Mouse (Mus musculus): ENCODE measurements around the gene Plscr1. TPM values are rescaled to one million over a fixed set of nuclear protein-coding genes. Genes with fewer than 3 reads are reported as not detected.

Plscr1 gene
- polyA plus RNA-seq, 2 experiments, result 12.3 to 23.0 TPM

DNA sequence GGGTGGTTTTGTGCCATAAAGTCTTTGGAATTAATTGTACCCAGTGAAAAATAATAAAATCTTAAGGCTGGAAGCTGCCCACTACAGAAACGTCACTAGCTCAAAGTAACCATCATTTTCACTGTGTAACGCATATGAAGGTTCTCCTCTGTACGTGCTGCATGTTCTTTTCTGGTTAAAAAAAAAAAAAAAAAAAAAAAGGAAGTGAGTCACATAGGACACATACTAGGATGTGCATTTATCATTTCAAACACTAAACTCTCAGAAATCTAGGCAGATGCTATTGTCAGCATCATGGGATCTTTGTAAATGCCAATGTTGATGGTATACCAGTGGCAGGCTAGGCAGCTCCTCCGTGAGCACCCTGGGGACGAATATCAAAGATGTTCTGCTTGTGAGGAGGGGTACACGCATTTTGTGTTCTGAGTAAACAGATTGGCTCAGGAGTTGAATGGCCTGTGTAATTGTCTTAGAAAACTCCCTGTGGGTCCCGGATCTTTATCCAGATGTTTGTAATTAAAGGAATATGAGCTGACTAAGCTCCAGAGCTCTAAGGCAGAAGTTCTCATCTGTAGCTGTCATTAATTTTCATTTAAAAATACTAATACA is 33.1 kb downstream of the Plscr1 start:
- Histone ChIP-seq H3K4me3 (ENCODE audit: insufficient read depth in 1 of 2, low read depth in 2 of 2, low read length in 2 of 2) (no peak overlapping the region), H3K36me3 (replicated peaks; ENCODE audit: control insufficient read depth, insufficient read depth, low read depth) (no peaks in the 10 kb centered on the region), H3K4me1 (replicated peaks; ENCODE audit: control insufficient read depth in 2 of 2, insufficient read depth in 2 of 2, low read length in 1 of 2) (no peaks in the 10 kb centered on the region), H3K27ac (no peak overlapping the region), H3K27me3 (ENCODE audit: control insufficient read depth, insufficient read depth, low read length) (no peaks in the 10 kb centered on the region), H3K9me3 (ENCODE audit: control insufficient read depth, low read length) (no peaks in the 10 kb centered on the region), H3K9ac (replicated peaks) (no peak overlapping the region), H3K4me2 (ENCODE audit: low read depth) (no peak overlapping the region)
- ATAC-seq (ENCODE audit: insufficient read depth) (no peak), DNase-seq (ENCODE audit: low read depth in 3 of 3, low spot score in 3 of 3) (no peak)
- TF ChIP-seq EP300 (IDR thresholded peaks at IDR 0.05; ENCODE audit: low read depth) (no peak), CTCF (IDR thresholded peaks at IDR 0.05; ENCODE audit: low read depth) (no peak)
- 46% methylated on average over 7 of the region's 7 CpGs for WGBS (ENCODE audit: insufficient replicate concordance)

DNA sequence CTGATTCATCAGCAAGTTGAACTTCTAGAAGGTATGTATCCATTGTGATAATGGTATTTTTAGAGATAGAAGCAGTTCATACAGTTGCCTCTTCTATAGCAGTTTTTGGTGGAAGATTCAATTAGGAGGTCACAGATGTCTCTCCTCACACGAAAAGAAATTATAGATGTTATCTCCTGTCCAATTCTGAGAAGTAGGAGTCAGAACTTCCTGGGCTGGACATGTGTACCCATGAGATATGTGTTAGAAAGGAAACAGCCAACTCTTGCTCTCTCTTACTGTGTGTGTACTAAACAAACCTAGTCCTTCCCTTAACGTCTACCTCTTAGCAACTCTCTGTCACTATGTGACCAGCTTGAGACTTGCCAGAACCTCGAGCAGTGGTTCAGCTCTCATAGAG is 40.1 kb downstream of the Plscr1 start:
- no peak overlapping the region for H3K4me3 ChIP-seq (ENCODE audit: insufficient read depth in 1 of 2, low read depth in 2 of 2, low read length in 2 of 2)
- H3K9me3 ChIP-seq (ENCODE audit: control insufficient read depth, low read length), result no peaks in the 10 kb centered on the region
- 6% methylated on average over 3 of the region's 3 CpGs for WGBS (ENCODE audit: insufficient replicate concordance)
- DNase-seq (ENCODE audit: low read depth in 3 of 3, low spot score in 3 of 3) (no peak), ATAC-seq (ENCODE audit: insufficient read depth) (peak; percentile 67)
- H3K4me1 ChIP-seq (replicated peaks; ENCODE audit: control insufficient read depth in 2 of 2, insufficient read depth in 2 of 2, low read length in 1 of 2), result peaks cover 0 to 6% of the 10 kb centered on the region in 2 experiments; a peak in 2 of 4 replicates
- TF ChIP-seq CTCF (IDR thresholded peaks at IDR 0.05; ENCODE audit: low read depth), result no peak
- peak; percentile 34; the same call in 1 of the 2 replicates for TF ChIP-seq EP300 (IDR thresholded peaks at IDR 0.05; ENCODE audit: low read depth)
- H3K27ac ChIP-seq, result no peak overlapping the region
- H3K27me3 ChIP-seq (ENCODE audit: control insufficient read depth, insufficient read depth, low read length), result no peaks in the 10 kb centered on the region
- no peaks in the 10 kb centered on the region for H3K36me3 ChIP-seq (replicated peaks; ENCODE audit: control insufficient read depth, insufficient read depth, low read depth)
- H3K4me2 ChIP-seq (ENCODE audit: low read depth), result no peak overlapping the region
- H3K9ac ChIP-seq (replicated peaks), result no peak overlapping the region

DNA sequence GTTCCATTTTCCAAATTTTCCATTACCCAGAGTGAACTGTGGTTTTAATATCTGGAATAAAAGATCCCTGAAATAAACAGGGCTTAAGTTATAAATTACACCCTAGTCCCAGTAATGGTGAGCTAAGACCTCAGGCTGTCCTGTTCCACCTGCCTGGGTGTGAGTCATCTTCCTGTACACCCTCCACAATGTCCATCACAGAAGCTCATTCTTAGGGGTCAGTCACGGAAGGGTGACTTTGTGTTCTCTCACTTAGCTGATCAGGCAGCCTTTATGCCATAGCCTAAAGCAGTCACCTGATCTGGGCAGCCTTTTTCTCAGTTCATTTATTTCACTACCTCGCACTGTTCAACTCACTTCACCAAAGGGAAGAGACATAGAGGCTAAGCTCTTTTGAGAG is 42.6 kb downstream of the Plscr1 start:
- WGBS (ENCODE audit: insufficient replicate concordance), result 50% methylated on average over 2 of the region's 2 CpGs
- no peak for DNase-seq (ENCODE audit: low read depth in 3 of 3, low spot score in 3 of 3)
- peaks cover 0 to 6% of the 10 kb centered on the region in 2 experiments; a peak in 2 of 4 replicates for H3K4me1 ChIP-seq (replicated peaks; ENCODE audit: control insufficient read depth in 2 of 2, insufficient read depth in 2 of 2, low read length in 1 of 2)
- H3K36me3 ChIP-seq (replicated peaks; ENCODE audit: control insufficient read depth, insufficient read depth, low read depth), result no peaks in the 10 kb centered on the region
- ATAC-seq (ENCODE audit: insufficient read depth), result no peak
- no peak overlapping the region for H3K27ac ChIP-seq
- H3K9me3 ChIP-seq (ENCODE audit: control insufficient read depth, low read length), result no peaks in the 10 kb centered on the region
- H3K4me2 ChIP-seq (ENCODE audit: low read depth), result no peak overlapping the region
- no peak overlapping the region for H3K4me3 ChIP-seq (ENCODE audit: insufficient read depth in 1 of 2, low read depth in 2 of 2, low read length in 2 of 2)
- H3K27me3 ChIP-seq (ENCODE audit: control insufficient read depth, insufficient read depth, low read length), result no peaks in the 10 kb centered on the region
- H3K9ac ChIP-seq (replicated peaks), result no peak overlapping the region
- TF ChIP-seq CTCF (IDR thresholded peaks at IDR 0.05; ENCODE audit: low read depth) (no peak), EP300 (IDR thresholded peaks at IDR 0.05; ENCODE audit: low read depth) (no peak)

DNA sequence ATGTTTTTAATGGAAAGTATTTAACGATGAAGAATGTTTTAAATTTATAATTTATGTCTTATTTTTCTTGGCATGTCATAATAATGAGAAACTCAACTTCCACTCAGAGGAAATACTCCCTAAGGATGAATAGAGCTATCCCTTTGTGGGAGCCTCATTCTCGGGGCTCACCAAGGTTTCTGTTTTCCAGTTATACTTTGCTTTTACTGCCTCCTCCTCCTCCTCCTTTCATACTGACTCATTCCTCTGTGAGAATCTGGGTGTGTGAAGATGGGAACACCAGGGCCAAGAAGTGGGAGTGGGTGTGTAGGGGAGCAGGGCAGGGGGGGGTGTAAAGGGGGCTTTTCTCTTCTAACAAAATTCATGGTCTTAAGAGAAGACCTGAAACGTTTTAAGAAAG is 43.4 kb downstream of the Plscr1 start:
- Histone ChIP-seq H3K4me2 (ENCODE audit: low read depth) (no peak overlapping the region), H3K27me3 (ENCODE audit: control insufficient read depth, insufficient read depth, low read length) (no peaks in the 10 kb centered on the region), H3K9me3 (ENCODE audit: control insufficient read depth, low read length) (no peaks in the 10 kb centered on the region), H3K4me1 (replicated peaks; ENCODE audit: control insufficient read depth in 2 of 2, insufficient read depth in 2 of 2, low read length in 1 of 2) (peaks cover 0 to 6% of the 10 kb centered on the region in 2 experiments; a peak in 2 of 4 replicates), H3K27ac (no peak overlapping the region), H3K4me3 (ENCODE audit: insufficient read depth in 1 of 2, low read depth in 2 of 2, low read length in 2 of 2) (no peak overlapping the region), H3K9ac (replicated peaks) (no peak overlapping the region), H3K36me3 (replicated peaks; ENCODE audit: control insufficient read depth, insufficient read depth, low read depth) (no peaks in the 10 kb centered on the region)
- TF ChIP-seq CTCF (IDR thresholded peaks at IDR 0.05; ENCODE audit: low read depth) (no peak), EP300 (IDR thresholded peaks at IDR 0.05; ENCODE audit: low read depth) (no peak)
- 60% methylated on average over 3 of the region's 3 CpGs for WGBS (ENCODE audit: insufficient replicate concordance)
- no peak for DNase-seq (ENCODE audit: low read depth in 3 of 3, low spot score in 3 of 3)
- ATAC-seq (ENCODE audit: insufficient read depth), result no peak

DNA sequence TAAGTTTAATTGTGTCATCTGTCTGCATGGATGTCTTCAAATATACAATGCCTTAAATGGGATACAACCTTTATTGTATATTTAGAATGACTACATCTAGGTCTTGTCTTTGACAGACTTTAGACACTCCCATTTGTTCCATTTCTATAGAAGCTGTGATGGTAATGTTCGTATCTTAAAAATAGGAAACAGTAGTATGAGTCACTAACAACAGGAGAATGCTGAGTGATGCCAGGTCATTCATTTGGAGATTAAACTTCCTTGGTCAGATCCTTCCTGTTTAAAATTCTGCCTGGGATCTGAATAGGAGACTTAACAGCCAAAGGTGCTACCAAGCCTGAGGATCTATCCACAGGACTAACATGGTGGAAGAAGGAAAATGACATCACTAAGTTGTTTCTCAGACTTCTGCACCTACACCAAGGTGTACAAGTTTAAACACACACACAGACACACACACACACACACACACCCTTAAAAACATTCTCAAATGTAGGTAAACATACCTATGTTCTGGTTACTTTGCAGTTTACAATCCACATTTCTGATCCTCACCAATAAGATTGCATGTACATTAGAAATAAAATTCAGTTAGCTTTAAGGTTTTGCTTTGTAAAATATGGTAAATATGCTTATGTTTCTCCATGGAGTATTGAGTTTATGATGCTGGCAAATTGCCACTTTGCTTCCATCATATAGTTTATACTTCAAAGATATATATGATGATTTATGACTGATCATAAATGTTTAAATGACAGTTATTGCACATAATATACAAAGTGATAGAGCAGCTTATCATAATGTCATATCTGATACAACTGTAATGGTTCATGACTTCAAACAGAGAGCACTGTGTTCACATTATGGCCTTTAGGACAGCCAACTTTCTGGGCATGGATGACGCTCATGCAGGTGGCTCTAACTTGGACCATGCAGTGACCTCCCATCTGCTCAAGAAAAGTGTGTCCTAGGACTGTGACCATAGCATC is 44.3 kb downstream of the Plscr1 start:
- Histone ChIP-seq H3K9ac (replicated peaks) (no peak overlapping the region), H3K9me3 (ENCODE audit: control insufficient read depth, low read length) (no peaks in the 10 kb centered on the region), H3K4me1 (replicated peaks; ENCODE audit: control insufficient read depth in 2 of 2, insufficient read depth in 2 of 2, low read length in 1 of 2) (peaks cover 0 to 6% of the 10 kb centered on the region in 2 experiments; a peak in 2 of 4 replicates), H3K4me2 (ENCODE audit: low read depth) (no peak overlapping the region), H3K27ac (no peak overlapping the region), H3K27me3 (ENCODE audit: control insufficient read depth, insufficient read depth, low read length) (no peaks in the 10 kb centered on the region), H3K4me3 (ENCODE audit: insufficient read depth in 1 of 2, low read depth in 2 of 2, low read length in 2 of 2) (no peak overlapping the region), H3K36me3 (replicated peaks; ENCODE audit: control insufficient read depth, insufficient read depth, low read depth) (no peaks in the 10 kb centered on the region)
- ATAC-seq (ENCODE audit: insufficient read depth) (no peak), DNase-seq (ENCODE audit: low read depth in 3 of 3, low spot score in 3 of 3) (no peak)
- 70% methylated on average over 2 of the region's 2 CpGs for WGBS (ENCODE audit: insufficient replicate concordance)
- no peak for TF ChIP-seq CTCF (IDR thresholded peaks at IDR 0.05; ENCODE audit: low read depth)
- TF ChIP-seq EP300 (IDR thresholded peaks at IDR 0.05; ENCODE audit: low read depth), result no peak
